Mouse (Mus musculus): ENCODE data around the gene Castor1. TPM values are rescaled to one million over a fixed set of nuclear protein-coding genes. Genes with fewer than 3 reads are reported as not detected.

Castor1 gene
- polyA plus RNA-seq, 1 experiment = 15.8 TPM

- no peak for DNase-seq
- no peak overlapping the region for H3K27ac ChIP-seq (ENCODE audit: insufficient read depth, low read depth, low read length)
- H3K27me3 ChIP-seq (replicated peaks; ENCODE audit: control insufficient read depth, insufficient read depth, low read length) = no peaks in the 10 kb centered on the region
- H3K36me3 ChIP-seq (ENCODE audit: control insufficient read depth, insufficient read depth, low read length) = no peaks in the 10 kb centered on the region
- H3K4me1 ChIP-seq (ENCODE audit: control insufficient read depth, insufficient read depth, low read length) = peaks cover 3% of the 10 kb centered on the region; the same call in 1 of the 2 replicates
- no peak overlapping the region for H3K4me3 ChIP-seq (ENCODE audit: insufficient read depth, low read depth, low read length)
- no peak for TF ChIP-seq POLR2A (IDR thresholded peaks at IDR 0.05; ENCODE audit: low read depth, low read length)
- TF ChIP-seq CTCF (conservative IDR thresholded peaks at IDR 0.05; ENCODE audit: insufficient read depth, insufficient read length, low read depth, low read length) = no peak
- 44% methylated on average over 7 of the region's 7 CpGs for WGBS
Measured at GRCm38 (mm10) chr11:4223393-4224188, 5.6 kb downstream of the Castor1 start.

DNA sequence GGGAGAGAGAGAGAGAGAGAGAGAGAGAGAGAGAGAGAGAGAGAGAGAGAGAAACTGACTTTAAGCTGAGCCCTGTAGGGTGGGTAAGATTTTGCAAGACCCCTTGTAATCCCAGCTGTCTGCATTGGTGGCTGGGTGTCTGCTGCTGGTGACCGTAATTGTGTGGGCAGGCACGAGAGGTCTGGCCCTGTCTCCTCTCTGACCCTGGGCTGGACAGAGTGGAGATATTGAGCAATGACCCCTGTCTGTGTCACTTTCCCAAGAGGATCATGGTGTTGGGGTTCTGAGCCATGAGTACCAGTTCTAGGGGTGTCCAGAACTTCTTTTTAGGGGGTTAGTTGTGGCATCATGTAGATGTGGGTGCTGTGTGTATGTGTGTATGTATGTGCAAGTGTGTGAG lies 6.2 kb downstream of the Castor1 start:
- 64% methylated on average over 2 of the region's 2 CpGs for WGBS
- Histone ChIP-seq H3K36me3 (ENCODE audit: control insufficient read depth, insufficient read depth, low read length) (no peaks in the 10 kb centered on the region), H3K27me3 (replicated peaks; ENCODE audit: control insufficient read depth, insufficient read depth, low read length) (no peaks in the 10 kb centered on the region), H3K27ac (ENCODE audit: insufficient read depth, low read depth, low read length) (no peak overlapping the region), H3K4me3 (ENCODE audit: insufficient read depth, low read depth, low read length) (no peak overlapping the region), H3K4me1 (ENCODE audit: control insufficient read depth, insufficient read depth, low read length) (peaks cover 1% of the 10 kb centered on the region; the same call in 1 of the 2 replicates)
- no peak for DNase-seq
- TF ChIP-seq CTCF (conservative IDR thresholded peaks at IDR 0.05; ENCODE audit: insufficient read depth, insufficient read length, low read depth, low read length) (no peak), POLR2A (IDR thresholded peaks at IDR 0.05; ENCODE audit: low read depth, low read length) (no peak)

DNA sequence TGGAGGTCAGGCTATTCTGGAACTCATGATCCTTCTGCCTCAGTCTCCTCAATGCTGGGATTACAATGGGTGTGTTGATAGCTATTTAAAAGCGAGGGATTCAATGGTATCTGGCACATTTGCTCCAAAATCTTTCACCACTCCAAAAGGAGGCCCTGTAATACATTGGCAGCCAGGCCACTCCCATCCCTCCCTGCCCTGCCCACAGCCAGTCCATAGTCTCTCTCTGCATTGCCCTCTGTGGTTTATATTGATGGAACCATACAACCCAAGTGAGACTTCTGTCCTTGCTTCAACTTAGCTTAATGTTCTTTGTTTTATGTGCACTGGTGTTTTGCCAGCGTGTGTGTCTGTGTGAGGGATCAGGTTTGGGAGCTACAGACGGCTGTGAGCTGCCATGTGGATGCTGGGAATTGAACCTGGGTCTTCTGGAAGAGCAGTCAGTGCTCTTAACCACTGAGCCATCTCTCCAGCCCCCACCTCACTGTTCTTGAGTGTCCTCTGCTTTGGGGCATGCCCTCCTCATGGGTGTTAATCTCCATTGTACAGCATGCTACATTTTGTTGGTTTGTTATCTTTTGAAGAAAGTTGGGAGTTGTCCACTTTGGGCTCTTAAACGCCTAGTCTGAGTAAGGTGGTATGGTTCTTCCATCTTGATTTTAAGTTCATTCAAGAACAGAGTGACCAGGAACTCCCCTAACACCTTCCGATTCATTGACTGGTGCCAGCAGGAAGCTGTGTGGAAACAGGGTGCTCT lies 8.7 kb downstream of the Castor1 start:
- Histone ChIP-seq H3K4me3 (ENCODE audit: insufficient read depth, low read depth, low read length) (no peak overlapping the region), H3K36me3 (ENCODE audit: control insufficient read depth, insufficient read depth, low read length) (no peaks in the 10 kb centered on the region), H3K27me3 (replicated peaks; ENCODE audit: control insufficient read depth, insufficient read depth, low read length) (no peaks in the 10 kb centered on the region), H3K27ac (ENCODE audit: insufficient read depth, low read depth, low read length) (no peak overlapping the region), H3K4me1 (ENCODE audit: control insufficient read depth, insufficient read depth, low read length) (no peaks in the 10 kb centered on the region)
- TF ChIP-seq CTCF (conservative IDR thresholded peaks at IDR 0.05; ENCODE audit: insufficient read depth, insufficient read length, low read depth, low read length) (no peak), POLR2A (IDR thresholded peaks at IDR 0.05; ENCODE audit: low read depth, low read length) (no peak)
- no peak for DNase-seq
- 83% methylated on average over 5 of the region's 5 CpGs for WGBS

DNA sequence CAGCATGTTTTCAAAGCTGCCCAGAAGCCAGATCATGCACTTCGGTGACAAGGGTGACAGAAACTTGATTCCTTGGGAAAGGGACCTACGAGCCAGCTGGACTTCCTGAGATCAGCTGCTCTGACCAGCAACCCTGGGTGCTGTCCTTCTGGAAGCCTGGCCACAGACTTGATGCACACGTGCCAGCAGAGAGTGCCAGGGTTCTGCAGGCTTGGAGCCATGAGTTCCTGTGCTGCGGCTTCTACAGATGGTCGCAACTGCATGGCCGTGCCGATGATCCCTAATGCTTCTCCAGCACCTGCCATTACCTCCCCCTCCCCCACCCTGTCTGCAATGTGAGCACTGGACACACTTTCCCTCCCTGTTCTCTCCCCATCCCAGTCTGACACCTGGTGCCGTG lies 10.4 kb downstream of the Castor1 start:
- no peaks in the 10 kb centered on the region for H3K36me3 ChIP-seq (ENCODE audit: control insufficient read depth, insufficient read depth, low read length)
- H3K4me1 ChIP-seq (ENCODE audit: control insufficient read depth, insufficient read depth, low read length) = no peaks in the 10 kb centered on the region
- H3K4me3 ChIP-seq (ENCODE audit: insufficient read depth, low read depth, low read length) = no peak overlapping the region
- H3K27me3 ChIP-seq (replicated peaks; ENCODE audit: control insufficient read depth, insufficient read depth, low read length) = no peaks in the 10 kb centered on the region
- TF ChIP-seq POLR2A (IDR thresholded peaks at IDR 0.05; ENCODE audit: low read depth, low read length) (no peak), CTCF (conservative IDR thresholded peaks at IDR 0.05; ENCODE audit: insufficient read depth, insufficient read length, low read depth, low read length) (no peak)
- WGBS = 24% methylated on average over 8 of the region's 8 CpGs
- DNase-seq = peak; percentile 51
- no peak overlapping the region for H3K27ac ChIP-seq (ENCODE audit: insufficient read depth, low read depth, low read length)

GRCm38 (mm10) chr11:4229841-4230240 lies 11.8 kb downstream of the Castor1 start:
- 81% methylated on average over 4 of the region's 4 CpGs for WGBS
- H3K4me1 ChIP-seq (ENCODE audit: control insufficient read depth, insufficient read depth, low read length) = no peaks in the 10 kb centered on the region
- no peak for TF ChIP-seq CTCF (conservative IDR thresholded peaks at IDR 0.05; ENCODE audit: insufficient read depth, insufficient read length, low read depth, low read length)
- DNase-seq = no peak
- no peak overlapping the region for H3K27ac ChIP-seq (ENCODE audit: insufficient read depth, low read depth, low read length)
- H3K36me3 ChIP-seq (ENCODE audit: control insufficient read depth, insufficient read depth, low read length) = no peaks in the 10 kb centered on the region
- H3K4me3 ChIP-seq (ENCODE audit: insufficient read depth, low read depth, low read length) = no peak overlapping the region
- no peaks in the 10 kb centered on the region for H3K27me3 ChIP-seq (replicated peaks; ENCODE audit: control insufficient read depth, insufficient read depth, low read length)

DNA sequence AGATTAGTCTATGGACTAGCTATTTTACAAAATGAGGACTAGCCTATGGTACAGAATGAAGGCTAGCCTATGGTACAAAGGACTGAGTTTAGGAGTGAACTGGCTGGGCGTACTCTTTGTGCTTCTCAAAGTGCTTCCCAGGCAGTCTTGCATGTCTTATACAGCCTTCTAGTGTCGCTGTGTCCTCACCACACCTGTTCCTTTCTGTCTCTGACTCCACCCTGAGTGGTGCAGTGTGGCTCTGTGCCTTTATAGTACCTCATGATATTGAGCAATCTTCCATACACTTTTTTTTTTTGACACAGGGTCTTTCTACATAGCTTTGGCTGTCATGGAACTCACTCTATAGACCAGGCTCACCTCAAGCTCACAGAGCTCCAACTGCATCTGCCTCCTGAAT lies 13.4 kb downstream of the Castor1 start:
- no peak for DNase-seq
- TF ChIP-seq POLR2A (IDR thresholded peaks at IDR 0.05; ENCODE audit: low read depth, low read length) = no peak
- TF ChIP-seq CTCF (conservative IDR thresholded peaks at IDR 0.05; ENCODE audit: insufficient read depth, insufficient read length, low read depth, low read length) = no peak
- 95% methylated on average over 2 of the region's 2 CpGs for WGBS
- Histone ChIP-seq H3K27me3 (replicated peaks; ENCODE audit: control insufficient read depth, insufficient read depth, low read length) (no peaks in the 10 kb centered on the region), H3K4me3 (ENCODE audit: insufficient read depth, low read depth, low read length) (no peak overlapping the region), H3K36me3 (ENCODE audit: control insufficient read depth, insufficient read depth, low read length) (no peaks in the 10 kb centered on the region), H3K4me1 (ENCODE audit: control insufficient read depth, insufficient read depth, low read length) (no peaks in the 10 kb centered on the region), H3K27ac (ENCODE audit: insufficient read depth, low read depth, low read length) (no peak overlapping the region)

DNA sequence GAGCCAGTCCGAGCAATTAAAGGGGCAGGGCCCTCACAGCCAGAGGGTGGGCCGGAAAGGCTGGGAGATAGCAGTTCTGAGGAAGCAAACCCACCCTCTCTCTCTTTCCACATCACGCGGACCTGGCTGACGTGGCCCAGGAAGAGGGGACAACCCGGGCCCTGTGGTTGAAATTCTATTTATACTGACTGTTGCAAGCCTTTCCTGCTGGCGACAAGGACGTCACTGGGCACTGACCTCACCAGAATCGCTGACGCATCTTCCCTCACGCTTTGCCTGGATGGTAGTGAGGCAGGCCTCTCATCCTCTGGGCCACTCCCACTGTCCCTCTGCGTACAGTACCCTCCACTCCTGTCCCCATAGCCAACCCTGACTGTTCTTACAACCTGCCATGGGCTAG lies 14.6 kb downstream of the Castor1 start:
- H3K27ac ChIP-seq (ENCODE audit: insufficient read depth, low read depth, low read length) = no peak overlapping the region
- H3K4me1 ChIP-seq (ENCODE audit: control insufficient read depth, insufficient read depth, low read length) = no peaks in the 10 kb centered on the region
- no peaks in the 10 kb centered on the region for H3K27me3 ChIP-seq (replicated peaks; ENCODE audit: control insufficient read depth, insufficient read depth, low read length)
- TF ChIP-seq CTCF (conservative IDR thresholded peaks at IDR 0.05; ENCODE audit: insufficient read depth, insufficient read length, low read depth, low read length) (no peak), POLR2A (IDR thresholded peaks at IDR 0.05; ENCODE audit: low read depth, low read length) (no peak)
- H3K4me3 ChIP-seq (ENCODE audit: insufficient read depth, low read depth, low read length) = no peak overlapping the region
- WGBS = 72% methylated on average over 12 of the region's 12 CpGs
- DNase-seq = no peak
- no peaks in the 10 kb centered on the region for H3K36me3 ChIP-seq (ENCODE audit: control insufficient read depth, insufficient read depth, low read length)
